In the genomic region with DNA sequence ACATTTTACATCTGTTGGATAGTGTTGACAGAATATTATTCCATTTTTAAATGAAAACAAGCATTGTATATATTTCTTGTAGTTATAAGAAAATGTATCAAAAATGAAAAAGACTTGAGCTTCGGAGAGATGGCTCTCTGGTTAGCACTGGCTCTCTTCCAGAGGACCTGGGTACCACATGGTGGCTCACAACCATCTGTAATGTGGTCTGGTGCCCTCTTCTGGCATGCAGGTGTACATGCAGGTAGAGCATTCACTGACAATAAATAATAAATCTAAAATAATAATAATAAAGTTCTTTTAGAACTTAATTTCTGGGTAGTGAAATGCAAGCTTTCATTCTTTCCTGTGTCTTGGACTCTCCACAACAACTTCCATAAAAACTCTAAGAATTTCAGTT, we compare ENCODE assay signal across 9 mouse cellular contexts. TPM values are rescaled to one million over a fixed set of nuclear protein-coding genes. Genes with fewer than 3 reads are reported as not detected.
DNase-seq lines count a peak whose midpoint lies in the region; ATAC-seq lines count a peak whose summit lies in the region.
"Had no signal": no experiment of that assay in that cellular context is flagged by ENCODE, and none has a peak within 500 bp of the region (broad histone marks: within the 10 kb centered on the region; RNA-seq: fewer than 3 reads in every experiment).

No protein-coding gene starts in this region.

- ATAC-seq in monocyte, adult 5-6 weeks (replicated peaks; ENCODE audit: insufficient number of reproducible peaks, low FRiP score, low TSS enrichment, poor library complexity, severe bottlenecking) = no peak

- peak; percentile 48 for DNase-seq in kidney, adult 9 months
- no peak for DNase-seq in kidney, adult 18-20 months
- DNase-seq in 416B (ENCODE audit: low read depth) = peak; percentile 72
- DNase-seq in B cell, adult 2 months = peak; percentile 55 to 60
- DNase-seq in embryo, embryonic 10.5 days (ENCODE audit: low spot score) = peak; percentile 32
- no peak for DNase-seq in right cerebral cortex, postnatal 10 days (ENCODE audit: low spot score in 2 of 2)
- DNase-seq: adrenal gland, postnatal 25 days; thymus, postnatal 25 days had no signal

RNA-seq across cellular contexts. Expression of gene Slc35e4, which starts 4.3 kb away (rescaled TPM):
- total RNA-seq in monocyte, adult 5-6 weeks (2017) = 7.2 to 8.1 TPM (median 7.8 TPM) in 3 replicates

RNA-seq across cellular contexts. Expression of gene Tcn2, which starts 13.2 kb away (rescaled TPM):
- 35.6 to 51.2 TPM (median 43.7 TPM) in 3 replicates for total RNA-seq in monocyte, adult 5-6 weeks (2017)

RNA-seq across cellular contexts. Expression of gene Dusp18, which starts 23.7 kb away (rescaled TPM):
- 0.29 to 1.8 TPM (median 0.57 TPM) in 3 replicates for total RNA-seq in monocyte, adult 5-6 weeks (2017)

RNA-seq across cellular contexts. Expression of gene 4921536K21Rik, which starts 23.8 kb away (rescaled TPM):
- not detected in 3 replicates for total RNA-seq in monocyte, adult 5-6 weeks (2017)

RNA-seq across cellular contexts. Expression of gene Pes1, which starts 45.0 kb away (rescaled TPM):
- 66.0 to 68.7 TPM (median 66.2 TPM) in 3 replicates for total RNA-seq in monocyte, adult 5-6 weeks (2017)

Comparison
In these comparisons a context has a peak if more than half of its experiments do, and no peak if none do; other contexts are left out.
1. DNase-seq: peak in kidney, adult 9 months (single experiment), 416B (single experiment), B cell, adult 2 months (2 of 2) and embryo, embryonic 10.5 days (single experiment); none in kidney, adult 18-20 months (single experiment) and right cerebral cortex, postnatal 10 days (0 of 2).